Mouse (Mus musculus) adrenal gland, postnatal 10 days (tissue): ENCODE results near the gene Rab40c. TPM values are rescaled to one million over a fixed set of nuclear protein-coding genes. Genes with fewer than 3 reads are reported as not detected.

Experiments
- DNase-seq: peaks from one replicate; pipeline ENCODE4 v3.0.0; 2021; ENCODE audit warnings: mixed read lengths
- long read RNA-seq, 2 experiments: library from polyadenylated mRNA; stranded (forward); transcript quantifications; one replicate each; pipeline ENCODE4 v2.0.0; 2021
- total RNA-seq, 2 experiments: library from RNA; stranded (reverse); gene quantifications; 2 replicates each; pipeline ENCODE4 v1.2.3; 2021

Rab40c gene
- 10 to 100 TPM; 16.9 to 25.6 TPM for total RNA-seq
- long read RNA-seq, experiment 1, transcript Rab40c-201 (7 exons, 2,466 nt): major isoform, 40 of 84 reads
- long read RNA-seq, experiment 1, transcript Rab40c-207 (6 exons, 2,506 nt): minor isoform, 10 of 84 reads
- long read RNA-seq, experiment 1, partial matches to known transcripts: 5 of 84 reads
- long read RNA-seq, experiment 1, other reads (novel, unspliced or antisense): 29 of 84 reads
- long read RNA-seq, experiment 2, transcript Rab40c-207 (6 exons, 2,506 nt): minor isoform, 5 of 25 reads
- long read RNA-seq, experiment 2, transcript Rab40c-201 (7 exons, 2,466 nt): major isoform, 14 of 25 reads
- long read RNA-seq, experiment 2, partial matches to known transcripts: 1 of 25 reads
- long read RNA-seq, experiment 2, other reads (novel, unspliced or antisense): 5 of 25 reads

GRCm38 (mm10) chr17:25919144-25919785 is at the start of gene Rab40c:
Gene Rab40c, minus strand, starts transcription at chr17:25919727.
- peak; percentile 63 for DNase-seq

- no peak for DNase-seq
Measured at GRCm38 (mm10) chr17:25968176-25968575, 48.6 kb upstream of the Rab40c start.

GRCm38 (mm10) chr17:25967652-25968051 is 48.1 kb upstream of the Rab40c start:
- DNase-seq: peak; percentile 33

- no peak for DNase-seq
Measured at GRCm38 (mm10) chr17:25964271-25964670, 44.7 kb upstream of the Rab40c start.

GRCm38 (mm10) chr17:25962413-25962905 is 42.9 kb upstream of the Rab40c start:
- no peak for DNase-seq

GRCm38 (mm10) chr17:25961566-25961965 is 42.0 kb upstream of the Rab40c start:
- no peak for DNase-seq

GRCm38 (mm10) chr17:25959630-25960467 is 40.3 kb upstream of the Rab40c start:
- no peak for DNase-seq

GRCm38 (mm10) chr17:25958771-25959494 is 39.4 kb upstream of the Rab40c start:
- DNase-seq: no peak

GRCm38 (mm10) chr17:25957586-25958051 is 38.1 kb upstream of the Rab40c start:
- DNase-seq: no peak

GRCm38 (mm10) chr17:25956631-25957030 is 37.1 kb upstream of the Rab40c start:
- DNase-seq: no peak

GRCm38 (mm10) chr17:25956201-25956600 is 36.7 kb upstream of the Rab40c start:
- no peak for DNase-seq

- no peak for DNase-seq
Measured at GRCm38 (mm10) chr17:25955736-25956135, 36.2 kb upstream of the Rab40c start.

GRCm38 (mm10) chr17:25954671-25955070 is 35.1 kb upstream of the Rab40c start:
- no peak for DNase-seq

GRCm38 (mm10) chr17:25953161-25953560 is 33.6 kb upstream of the Rab40c start:
- no peak for DNase-seq

GRCm38 (mm10) chr17:25951803-25952623 is 32.5 kb upstream of the Rab40c start, which contains the start of gene A930017K11Rik:
Gene A930017K11Rik, minus strand, starts transcription at chr17:25952565.
- no peak for DNase-seq

GRCm38 (mm10) chr17:25951225-25951802 is 31.8 kb upstream of the Rab40c start:
- peak; percentile 40 for DNase-seq

- DNase-seq: no peak
Measured at GRCm38 (mm10) chr17:25950706-25951105, 31.2 kb upstream of the Rab40c start.

GRCm38 (mm10) chr17:25949981-25950380 is 30.5 kb upstream of the Rab40c start:
- DNase-seq: no peak

- DNase-seq: no peak
Measured at GRCm38 (mm10) chr17:25948051-25948450, 28.5 kb upstream of the Rab40c start.

GRCm38 (mm10) chr17:25947576-25947975 is 28.0 kb upstream of the Rab40c start:
- DNase-seq: no peak
